Mouse (Mus musculus) B cell, adult (primary cell): ENCODE results near the gene Afp. TPM values are rescaled to one million over a fixed set of nuclear protein-coding genes. Genes with fewer than 3 reads are reported as not detected.

Experiments
- total RNA-seq: library from RNA; stranded (reverse); gene quantifications from 4 replicates; pipeline ENCODE4 v1.2.4, GENCODE M21; 2023; ENCODE audit not compliant: inconsistent age

Gene Afp
- 2.8 to 5.1 TPM (median 3.6 TPM) in 4 replicates for total RNA-seq

DNA sequence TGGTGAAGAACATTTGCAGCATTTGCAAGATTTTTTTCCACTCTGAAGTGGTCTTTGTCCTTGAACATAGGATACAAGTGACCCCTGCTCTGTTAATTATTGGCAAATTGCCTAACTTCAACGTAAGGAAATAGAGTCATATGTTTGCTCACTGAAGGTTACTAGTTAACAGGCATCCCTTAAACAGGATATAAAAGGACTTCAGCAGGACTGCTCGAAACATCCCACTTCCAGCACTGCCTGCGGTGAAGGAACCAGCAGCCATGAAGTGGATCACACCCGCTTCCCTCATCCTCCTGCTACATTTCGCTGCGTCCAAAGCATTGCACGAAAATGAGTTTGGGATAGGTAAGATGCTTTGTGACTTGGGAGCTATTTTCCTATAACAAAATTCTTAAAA, at the start of gene Afp:
Gene Afp, plus strand, starts transcription at position 220 of the 400 bp plus-strand sequence.

DNA sequence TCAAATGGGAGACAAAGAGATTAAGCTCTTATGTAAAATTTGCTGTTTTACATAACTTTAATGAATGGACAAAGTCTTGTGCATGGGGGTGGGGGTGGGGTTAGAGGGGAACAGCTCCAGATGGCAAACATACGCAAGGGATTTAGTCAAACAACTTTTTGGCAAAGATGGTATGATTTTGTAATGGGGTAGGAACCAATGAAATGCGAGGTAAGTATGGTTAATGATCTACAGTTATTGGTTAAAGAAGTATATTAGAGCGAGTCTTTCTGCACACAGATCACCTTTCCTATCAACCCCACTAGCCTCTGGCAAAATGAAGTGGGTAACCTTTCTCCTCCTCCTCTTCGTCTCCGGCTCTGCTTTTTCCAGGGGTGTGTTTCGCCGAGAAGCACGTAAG, 29.9 kb upstream of the Afp start, which contains the start of gene Alb:
Gene Alb, plus strand, starts transcription at position 279 of the 400 bp plus-strand sequence.

DNA sequence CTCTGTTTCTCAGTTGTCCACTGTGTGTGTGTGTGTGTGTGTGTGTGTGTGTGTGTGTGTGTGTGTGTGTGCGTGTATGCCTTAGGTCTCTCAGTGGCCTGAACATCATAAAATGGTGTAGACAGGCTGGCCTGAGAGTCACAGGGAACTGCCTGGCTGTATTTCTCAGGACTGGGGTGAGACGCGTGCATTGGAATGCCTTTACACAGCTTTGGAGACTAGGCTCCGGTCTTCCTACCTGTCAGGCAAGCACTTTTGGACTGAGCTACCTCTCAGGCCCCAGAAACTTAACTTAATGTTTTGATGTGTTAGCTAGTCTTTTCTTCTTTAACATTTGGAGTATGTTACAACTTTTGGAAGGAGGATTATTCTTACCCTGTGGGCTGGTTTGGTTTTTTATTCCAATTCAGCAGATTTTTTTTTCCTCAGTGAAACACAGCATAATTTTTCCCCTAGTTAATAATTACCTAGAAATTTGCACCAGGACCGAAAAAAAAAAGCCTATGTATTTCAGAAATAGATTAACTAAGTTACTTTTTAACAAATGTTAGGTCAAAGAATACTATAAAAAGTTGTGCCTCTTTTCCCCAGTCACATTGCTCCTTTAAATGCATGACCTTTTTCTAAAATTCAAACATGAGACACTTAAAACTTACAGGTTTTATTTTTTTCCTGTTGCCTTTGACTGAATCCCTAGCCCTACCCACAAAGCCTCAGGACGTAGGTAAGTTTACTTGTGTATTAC, 28.0 kb downstream of the Afp start, which contains the start of gene Afm:
Gene Afm, plus strand, starts transcription at position 577 of the 745 bp plus-strand sequence.

Other genes with a start within 250 kb of the Afp start
- 134 to 159 TPM (median 143 TPM) in 4 replicates for gene Ankrd17, start 124.2 kb upstream of the Afp start, total RNA-seq
- 3.5 to 5.0 TPM (median 4.0 TPM) in 4 replicates for gene Gm9958, start 123.5 kb upstream of the Afp start, total RNA-seq
- gene Alb, start 29.8 kb upstream of the Afp start, total RNA-seq, result not detected in 4 replicates
- not detected in 4 replicates for gene Afm, start 28.2 kb downstream of the Afp start, total RNA-seq
- gene 5830473C10Rik, start 70.4 kb downstream of the Afp start, total RNA-seq, result not detected in 4 replicates
- gene Rassf6, start 149.9 kb downstream of the Afp start, total RNA-seq, result 2.4 to 4.6 TPM (median 3.2 TPM) in 4 replicates